Mouse (Mus musculus) cortical plate, adult 2 months (tissue): Measurements from ENCODE around the gene Slc2a4.

Experiments
- CTCF ChIP-seq: fragments of 200-500 bp; IDR thresholded peaks from 2 replicates; pipeline ENCODE4 v1.5.1; 2011; ENCODE audit warnings: mild to moderate bottlenecking, control low read depth, low read length; ENCODE audit not compliant: insufficient read depth; ENCODE audit errors: extremely low read depth
- POLR2A ChIP-seq: fragments of 200-500 bp; IDR thresholded peaks from 2 replicates; pipeline ENCODE4 v1.6.1; 2011; ENCODE audit warnings: mild to moderate bottlenecking, low read length, control low read depth; ENCODE audit not compliant: insufficient read depth; ENCODE audit errors: extremely low read depth

- TF ChIP-seq CTCF (no peak), POLR2A (no peak)
Observed at GRCm38 (mm10) chr11:69933066-69933465, 14.9 kb downstream of the Slc2a4 start.
